Mouse (Mus musculus) hindlimb bud, embryonic 11.5 days (tissue): ENCODE results near the gene Ankle1.
"Not testable (repeated sequence)": the region's sequence is repeated elsewhere in the genome, so short reads cannot be mapped to it uniquely, and the experiment has no call there.

Experiments used
- DNase-seq: peaks from one replicate; pipeline ENCODE4 v3.0.0-alpha.2; 2012; ENCODE audit warnings: low read depth, low spot score; ENCODE audit errors: extremely low spot score

Gene Ankle1

DNA sequence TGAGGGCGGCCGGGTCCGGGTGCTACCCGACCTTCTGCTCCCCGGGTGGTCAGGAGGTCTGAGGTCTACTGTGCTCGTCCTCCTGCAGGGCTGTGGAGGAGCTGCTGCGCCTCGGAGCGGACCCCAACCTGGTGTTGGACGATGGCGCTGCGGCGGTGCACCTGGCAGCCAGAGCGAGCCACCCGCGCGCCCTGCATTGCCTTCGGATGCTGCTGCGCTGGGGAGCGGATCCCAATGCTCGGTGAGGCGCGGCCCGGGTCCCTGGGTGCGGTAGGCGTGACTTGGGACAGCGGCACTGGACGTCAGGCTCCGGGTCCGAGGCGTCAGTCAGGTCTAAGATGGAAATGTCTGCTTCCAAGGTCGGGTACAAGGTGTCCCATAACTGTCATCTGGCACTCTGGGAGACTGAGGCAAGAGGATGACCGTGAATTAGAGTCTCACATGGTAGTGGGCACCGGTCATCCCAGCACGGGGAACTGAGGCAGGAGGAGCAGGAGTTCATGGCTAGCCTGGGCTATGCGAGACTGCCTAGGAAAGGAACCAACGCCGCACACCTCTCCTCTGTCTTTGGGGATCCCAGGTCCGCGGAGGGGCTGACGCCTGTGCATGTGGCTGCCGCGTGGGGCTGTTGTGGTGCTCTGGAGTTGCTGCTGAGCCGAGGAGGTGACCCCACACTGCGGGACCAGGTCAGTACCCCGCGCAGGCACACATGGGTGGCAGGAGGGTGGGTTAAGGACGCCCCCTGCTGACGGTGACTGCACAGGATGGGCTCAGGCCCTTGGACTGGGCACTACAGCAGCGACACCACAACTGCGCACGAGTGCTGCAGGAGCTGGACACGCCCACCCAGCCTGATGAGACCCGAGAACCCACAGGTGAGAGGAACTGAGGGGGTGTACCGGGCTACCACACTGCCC lies 547 bp downstream of the Ankle1 start:
- DNase-seq: peak; percentile 39

DNA sequence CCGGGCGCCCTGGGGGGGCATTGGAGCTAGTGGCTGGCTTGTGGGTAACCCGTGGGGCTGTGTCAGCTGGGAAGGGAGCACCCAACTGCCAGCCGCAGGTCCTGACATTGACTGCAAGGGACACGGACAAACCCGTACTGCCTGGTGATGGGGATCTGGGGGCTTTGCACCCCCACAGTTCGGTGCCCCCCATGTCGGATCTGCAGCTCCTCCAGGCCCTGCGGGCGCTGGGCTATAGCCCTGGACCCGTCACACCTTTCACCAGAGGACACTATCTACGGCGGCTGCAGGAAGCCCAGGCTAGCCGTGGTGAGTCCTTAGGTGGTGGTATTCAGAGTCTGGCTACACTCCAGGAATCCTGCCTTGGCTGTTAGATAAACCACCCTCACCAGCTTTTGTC lies 1.6 kb downstream of the Ankle1 start:
- DNase-seq: no peak

DNA sequence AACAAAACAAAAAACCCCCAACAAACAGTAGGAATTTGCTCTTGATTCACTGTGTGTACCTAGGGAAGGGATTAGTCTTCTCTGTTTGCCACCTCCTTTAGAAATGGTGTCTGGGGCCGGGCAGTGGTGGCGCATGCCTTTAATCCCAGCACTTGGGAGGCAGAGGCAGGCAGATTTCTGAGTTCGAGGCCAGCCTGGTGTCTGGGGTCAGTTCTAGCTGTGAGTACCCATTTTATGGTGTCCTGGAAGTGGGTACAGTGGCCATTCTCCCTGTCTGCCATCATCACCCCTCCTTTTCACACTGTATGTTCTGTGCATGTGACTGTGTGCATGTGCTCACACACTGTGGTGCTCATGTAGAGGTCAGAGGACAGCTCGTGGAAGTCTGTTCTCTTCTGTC lies 2.4 kb downstream of the Ankle1 start:
- DNase-seq: no peak

DNA sequence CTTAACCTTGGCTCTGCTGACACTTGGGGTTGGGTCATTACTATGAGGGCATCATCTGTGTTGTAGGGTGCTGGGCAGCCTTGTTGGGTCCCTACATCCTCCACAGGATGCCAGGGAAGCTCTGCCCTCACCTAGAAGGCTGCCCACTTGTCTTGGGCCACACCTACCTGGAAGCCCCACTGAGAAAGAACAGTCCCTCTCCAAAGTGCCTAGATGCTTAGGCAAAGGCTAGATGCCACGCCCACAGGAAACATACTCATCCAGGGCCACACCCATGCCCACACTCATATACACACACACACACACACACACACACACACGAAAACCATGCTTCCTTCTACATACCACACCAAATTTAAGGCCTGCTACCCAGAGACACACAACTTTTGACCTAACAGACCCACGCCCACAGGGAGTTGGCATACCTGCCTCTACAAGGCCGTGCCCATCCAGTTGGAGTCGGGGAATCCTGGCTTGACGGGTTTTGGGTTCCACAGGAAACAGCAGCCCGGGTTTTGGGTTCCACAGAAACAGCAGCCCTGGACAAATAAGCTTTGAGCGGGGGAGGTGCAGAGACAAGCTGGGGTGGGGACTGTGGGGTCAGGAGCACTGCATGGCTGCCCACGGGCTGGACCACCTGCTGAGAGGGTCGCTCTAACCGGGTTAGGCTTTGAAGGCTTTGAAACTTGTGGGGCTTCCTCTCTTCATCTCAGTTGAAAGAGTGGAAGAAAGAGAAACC lies 5.9 kb downstream of the Ankle1 start:
- DNase-seq: no peak

DNA sequence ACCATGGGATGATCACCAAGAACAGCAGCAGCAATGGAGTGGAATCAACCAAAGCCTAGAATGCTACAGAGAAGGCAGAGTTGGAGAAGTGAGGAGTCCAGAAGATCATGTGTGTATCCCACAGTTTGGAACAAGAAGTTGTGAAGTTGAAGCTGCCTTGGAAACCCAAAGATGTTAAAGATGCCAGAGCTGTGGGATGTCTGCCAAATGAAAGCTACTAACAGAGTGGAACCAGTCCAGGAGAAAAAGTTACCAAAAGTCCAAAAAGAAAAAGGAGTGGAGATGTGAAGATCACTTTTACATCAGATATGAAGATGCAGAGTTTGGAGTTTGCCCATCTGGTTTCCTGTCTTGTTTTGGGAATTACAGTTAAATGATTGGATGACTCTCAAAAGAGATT lies 16.3 kb downstream of the Ankle1 start:
- DNase-seq: no peak

DNA sequence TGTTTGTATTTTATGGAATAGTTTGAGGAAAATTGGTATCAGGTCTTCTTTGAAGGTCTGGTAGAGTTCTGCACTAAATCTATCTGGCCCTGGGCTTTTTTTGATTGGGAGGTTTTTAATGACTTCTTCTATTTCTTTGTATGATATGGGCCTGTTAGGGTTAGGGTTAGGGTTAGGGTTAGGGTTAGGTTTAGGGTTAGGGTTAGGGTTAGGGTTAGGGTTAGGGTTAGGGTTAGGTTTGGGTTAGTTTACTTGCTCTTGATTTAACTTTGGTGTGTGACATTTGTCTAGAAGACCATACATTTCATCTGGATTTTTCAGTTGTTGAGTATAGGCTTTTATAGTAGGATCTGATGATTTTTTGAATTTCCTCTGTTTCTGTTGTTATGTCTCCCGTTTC lies 27.1 kb downstream of the Ankle1 start:
- DNase-seq: not testable (repeated sequence)

DNA sequence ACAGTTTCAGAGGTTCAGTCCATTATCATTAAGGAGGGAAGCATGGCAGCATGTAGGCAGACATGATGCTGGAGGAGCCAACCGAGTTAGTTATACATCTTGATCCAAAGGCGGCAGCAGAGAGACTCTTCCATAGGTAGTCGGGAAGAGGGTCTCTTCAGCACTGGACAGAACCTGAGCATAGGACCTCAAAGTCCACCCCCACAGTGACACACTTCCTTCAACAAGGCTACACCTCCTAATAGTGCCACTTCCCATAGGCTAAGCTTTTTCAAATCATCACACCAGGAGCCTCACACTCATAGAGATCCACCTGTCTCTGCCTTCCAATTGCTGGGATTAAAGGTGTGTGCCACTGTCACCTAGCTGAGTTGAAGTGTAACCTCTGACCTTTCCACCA lies 31.2 kb downstream of the Ankle1 start:
- no peak for DNase-seq

DNA sequence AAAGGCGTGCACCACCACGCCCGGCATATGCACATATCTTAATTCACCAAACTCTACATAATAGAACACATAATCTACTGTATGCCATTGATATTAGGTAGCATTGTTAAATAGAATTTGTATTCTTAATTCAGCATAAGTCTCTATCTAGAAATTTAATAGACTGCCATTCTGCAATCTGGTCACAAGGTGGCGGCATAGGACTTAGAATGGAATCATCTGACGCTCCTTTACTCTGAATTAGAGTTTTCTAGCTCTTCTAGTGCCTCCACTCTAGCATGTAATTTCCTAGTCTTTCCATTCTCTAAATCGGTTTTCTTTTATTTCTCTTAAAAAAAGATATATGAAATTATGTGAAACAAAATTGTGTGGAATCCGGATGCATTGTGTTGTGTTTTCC lies 35.6 kb downstream of the Ankle1 start:
- DNase-seq: peak; percentile 56

DNA sequence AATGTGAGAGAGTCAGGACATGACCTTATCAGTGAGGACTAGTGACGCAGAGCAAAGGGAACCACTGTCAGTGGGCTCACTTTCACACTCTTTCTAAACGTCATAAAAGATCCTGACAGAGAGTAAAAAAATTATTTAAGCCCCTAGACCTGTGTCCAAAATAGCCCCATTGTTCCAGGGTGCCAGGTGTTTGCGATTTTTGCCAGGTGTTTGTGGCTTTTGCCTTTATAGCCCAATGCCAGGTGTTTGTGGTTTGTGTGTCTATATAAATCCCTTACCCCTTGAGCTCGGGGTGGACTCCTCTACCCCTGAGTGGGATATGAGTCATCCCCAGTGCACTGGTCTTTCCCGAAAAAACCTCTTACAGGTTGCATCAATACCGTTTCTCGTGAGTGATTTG lies 39.3 kb downstream of the Ankle1 start:
- no peak for DNase-seq

DNA sequence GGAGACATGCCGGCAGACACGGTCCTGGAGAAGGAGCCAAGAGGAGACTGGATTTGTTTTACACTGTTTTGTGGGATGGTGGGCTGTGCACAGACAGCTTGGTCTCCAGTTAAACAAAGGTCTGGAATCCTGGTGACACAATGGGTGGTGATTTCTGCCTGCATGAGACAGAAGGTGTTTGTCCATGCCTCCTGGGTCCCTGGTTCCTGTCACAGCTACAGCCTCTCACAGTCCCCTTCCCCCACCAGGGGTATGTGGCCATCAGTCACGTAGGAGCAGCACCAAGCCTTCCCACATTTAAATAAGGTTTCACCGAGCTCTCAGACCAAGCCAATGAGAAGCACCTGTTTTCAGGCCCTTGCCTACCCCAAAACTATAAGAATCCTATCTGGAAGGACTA lies 45.5 kb downstream of the Ankle1 start:
- no peak for DNase-seq

DNA sequence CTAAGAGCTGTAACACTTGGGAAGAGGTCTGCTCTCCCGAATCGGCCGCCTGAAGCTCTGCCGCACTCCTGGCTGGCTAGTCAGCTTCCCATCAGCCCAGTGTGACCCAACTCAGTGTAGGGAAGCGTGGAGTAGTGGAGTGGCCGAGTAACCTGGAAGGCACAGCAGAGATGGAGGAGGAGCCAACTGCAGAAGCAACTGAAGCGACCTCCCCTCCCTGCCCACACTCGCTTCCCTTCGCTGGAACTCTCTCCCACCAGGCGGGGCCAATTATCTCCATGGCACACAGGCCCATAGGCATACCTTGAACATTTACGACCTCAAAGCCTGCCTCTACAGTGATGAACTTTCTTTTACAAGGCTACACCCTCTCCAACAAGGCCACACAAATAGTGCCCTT lies 46.0 kb downstream of the Ankle1 start:
- DNase-seq: no peak

DNA sequence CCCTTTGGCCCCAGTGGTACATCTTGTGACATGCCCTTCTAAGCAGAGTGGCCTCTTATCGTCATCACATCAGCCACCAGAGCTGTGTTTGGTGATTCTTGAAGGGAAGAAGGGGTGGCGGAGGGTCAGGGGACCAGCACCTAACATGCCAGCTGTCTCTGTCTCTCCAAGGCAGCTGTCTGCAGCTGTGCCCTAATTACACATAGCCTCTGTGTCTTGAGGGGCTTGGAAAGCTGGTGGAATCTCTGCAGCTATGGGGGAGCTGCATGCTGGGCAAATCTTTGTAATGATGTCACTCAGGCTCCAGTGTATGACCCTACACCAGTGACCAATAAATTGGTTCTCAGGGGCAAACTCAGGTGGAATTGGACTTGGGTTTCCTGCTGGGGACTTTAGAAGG lies 46.9 kb downstream of the Ankle1 start:
- no peak for DNase-seq

DNA sequence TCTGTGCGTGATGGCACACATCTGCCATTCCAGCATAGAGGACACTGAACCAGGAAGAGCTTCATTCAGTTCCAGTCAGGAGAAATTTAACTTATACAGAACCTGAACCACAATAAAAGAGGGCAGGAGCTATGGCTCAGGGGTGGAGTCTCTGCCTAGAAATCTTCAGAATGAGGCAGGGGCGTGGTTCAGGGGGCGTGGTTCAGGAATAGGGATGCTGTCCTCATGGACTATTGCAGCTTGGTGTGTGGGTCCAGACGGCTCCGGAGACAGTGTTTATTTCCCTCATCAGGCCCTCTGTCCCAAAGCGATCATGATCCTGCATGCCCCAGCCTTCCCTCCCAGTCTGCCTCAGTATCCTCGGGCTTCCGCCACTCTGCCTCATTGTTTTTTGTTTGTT lies 48.9 kb downstream of the Ankle1 start:
- no peak for DNase-seq

DNA sequence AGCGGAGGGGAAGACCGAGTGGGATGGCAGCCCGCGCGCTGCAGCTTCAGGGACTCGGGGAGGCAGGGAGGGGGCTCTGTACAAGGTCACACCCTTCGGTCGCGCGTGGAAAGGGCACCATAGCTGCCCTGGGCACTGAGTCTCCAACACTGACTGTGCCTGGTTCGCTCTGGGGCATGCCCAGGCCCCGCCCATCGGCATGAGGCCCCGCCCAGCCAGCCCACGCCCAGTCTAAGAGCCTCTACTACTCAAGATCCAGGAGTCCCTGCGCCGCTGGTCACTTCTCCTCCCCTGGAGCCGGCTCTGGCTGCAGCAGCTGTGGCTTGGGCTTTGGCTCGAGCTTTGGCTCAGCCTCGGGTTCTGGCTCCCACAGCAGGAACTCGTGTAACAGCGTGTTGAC lies 51.1 kb downstream of the Ankle1 start:
- DNase-seq: no peak

DNA sequence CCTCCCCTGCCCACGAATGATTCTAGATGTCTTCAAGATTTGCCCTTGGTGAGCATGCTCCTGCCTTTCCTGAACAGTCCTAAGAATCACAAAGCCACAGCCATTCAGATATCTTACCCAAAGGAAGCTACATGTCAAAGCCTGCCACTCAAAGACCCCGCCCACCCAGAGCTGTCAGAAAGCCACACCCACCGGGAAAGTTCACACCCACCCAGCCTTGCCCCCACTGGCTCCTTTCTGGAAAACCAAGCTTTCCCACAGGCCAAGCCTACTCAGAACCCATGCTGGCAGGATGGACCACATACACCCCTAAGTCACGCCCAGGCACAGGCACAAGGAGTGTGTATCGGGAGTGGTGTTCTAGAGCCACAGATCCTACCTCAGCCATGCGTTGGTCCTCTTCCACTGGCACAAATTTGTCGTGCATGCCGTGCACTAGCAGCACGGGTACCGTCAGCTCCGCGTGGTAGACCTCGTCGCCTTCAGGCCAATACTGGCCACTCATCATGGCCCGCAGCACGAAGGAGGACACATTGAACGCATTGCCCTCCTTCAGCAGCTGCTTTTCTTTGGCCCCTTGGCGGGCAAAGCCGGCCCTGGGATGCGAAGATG lies 52.0 kb downstream of the Ankle1 start:
- DNase-seq: no peak
